Mouse (Mus musculus) duodenum, adult 2 months (tissue): ENCODE data around the gene Yes1. TPM values are rescaled to one million over a fixed set of nuclear protein-coding genes. Genes with fewer than 3 reads are reported as not detected.

Source experiments
- polyA plus RNA-seq: library from polyadenylated mRNA; depleted of rRNA; stranded (reverse); fragments of >200 nt; gene quantifications from 2 replicates; pipeline ENCODE4 v1.2.3, GENCODE M21; 2012; ENCODE audit warnings: low replicate concordance; rRNA removed

Yes1 gene
- polyA plus RNA-seq: 3.0 and 4.4 TPM in 2 replicates

DNA sequence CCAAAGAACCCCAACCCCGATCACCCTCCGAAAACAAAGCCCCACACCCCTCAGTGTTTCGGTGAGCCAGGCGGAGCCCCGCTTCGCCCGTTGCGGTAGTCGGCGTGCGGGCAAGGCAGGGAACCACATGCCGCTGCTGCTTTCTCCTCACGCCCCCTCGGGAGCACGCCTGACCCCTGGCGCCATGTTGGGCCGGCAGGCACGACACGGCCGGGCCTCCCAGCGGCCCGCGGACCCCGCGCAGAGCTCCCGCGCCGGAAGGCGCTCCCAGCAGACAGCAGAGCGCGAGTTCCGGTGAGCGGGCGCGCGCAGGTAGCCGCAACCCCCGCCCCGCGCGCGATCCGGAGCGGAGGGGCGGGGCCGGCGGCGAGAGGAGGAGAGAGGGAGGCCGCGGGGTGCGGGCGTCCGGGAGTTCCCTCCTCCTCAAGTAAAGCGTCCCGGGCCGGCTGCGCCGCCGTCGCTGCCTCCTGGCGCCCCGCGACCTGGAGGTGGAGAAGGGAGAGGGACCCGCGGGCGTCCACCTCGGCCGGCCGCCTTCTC is at the start of gene Yes1:
Gene Yes1, plus strand, starts transcription at position 371 of the 540 bp plus-strand sequence.

Other genes starting within 250 kb of the Yes1 start
- gene Ppp1cb, start 152.3 kb upstream of the Yes1 start, polyA plus RNA-seq: 2.2 and 2.5 TPM in 2 replicates
- 123 and 130 TPM in 2 replicates for gene Pisd, start 174.5 kb downstream of the Yes1 start, polyA plus RNA-seq
- gene Gm20671, start 215.9 kb downstream of the Yes1 start, polyA plus RNA-seq: 7.8 and 11.4 TPM in 2 replicates
- 2.2 and 2.5 TPM in 2 replicates for gene Prr14l, start 243.1 kb downstream of the Yes1 start, polyA plus RNA-seq